Mouse (Mus musculus) erythroblast, adult 5-6 weeks (primary cell): Measurements from ENCODE around the gene Morf4l1. TPM values are rescaled to one million over a fixed set of nuclear protein-coding genes. Genes with fewer than 3 reads are reported as not detected.
"Not testable (repeated sequence)": the region's sequence is repeated elsewhere in the genome, so short reads cannot be mapped to it uniquely, and the experiment has no call there.

Experiments used
- ATAC-seq: replicated peaks from 2 replicates; pipeline ENCODE4 v1.8.0; 2016; ENCODE audit warnings: moderate number of reproducible peaks, mild to moderate bottlenecking, moderate TSS enrichment, inconsistent platforms; ENCODE audit not compliant: poor library complexity, low FRiP score, severe bottlenecking
- total RNA-seq, 2 experiments: library from RNA; stranded (forward) in 1 of 2; stranded (reverse) in 1 of 2; fragments of 150-400 nt in 1 of 2; fragments of 200-764, 138-1000 nt in 1 of 2; gene quantifications; 2 replicates each; pipeline versions ENCODE4 v1.2.3 to v1.2.4; 2015 to 2017; ENCODE audit warnings: low replicate concordance in 2 of 2

The Morf4l1 gene
- total RNA-seq, 2 experiments from 2014 or later, result 130 to 134 TPM

- no peak for ATAC-seq
These were observed 2.7 kb upstream of the Morf4l1 start for GRCm38 (mm10) chr9:90117234-90117633.

GRCm38 (mm10) chr9:90115308-90115700 is 730 bp upstream of the Morf4l1 start:
- no peak for ATAC-seq

- peak; percentile 91 for ATAC-seq
These were observed 665 bp downstream of the Morf4l1 start for GRCm38 (mm10) chr9:90113651-90114566.

GRCm38 (mm10) chr9:90113151-90113550 is 1.4 kb downstream of the Morf4l1 start:
- ATAC-seq, result peak; percentile 48

- ATAC-seq, result no peak
These were observed 5.2 kb downstream of the Morf4l1 start for GRCm38 (mm10) chr9:90109386-90109785.

GRCm38 (mm10) chr9:90108272-90108671 is 6.3 kb downstream of the Morf4l1 start:
- no peak for ATAC-seq

- no peak for ATAC-seq
These were observed 7.7 kb downstream of the Morf4l1 start for GRCm38 (mm10) chr9:90106915-90107314.

GRCm38 (mm10) chr9:90105462-90105861 is 9.1 kb downstream of the Morf4l1 start:
- ATAC-seq, result no peak

GRCm38 (mm10) chr9:90100760-90101159 is 13.8 kb downstream of the Morf4l1 start:
- peak; percentile 71 for ATAC-seq

- ATAC-seq, result no peak
These were observed 15.6 kb downstream of the Morf4l1 start for GRCm38 (mm10) chr9:90098934-90099333.

GRCm38 (mm10) chr9:90089339-90090104 is 25.1 kb downstream of the Morf4l1 start:
- ATAC-seq, result no peak

- ATAC-seq, result no peak
These were observed 26.6 kb downstream of the Morf4l1 start for GRCm38 (mm10) chr9:90087906-90088485.

- ATAC-seq, result no peak
These were observed 29.7 kb downstream of the Morf4l1 start for GRCm38 (mm10) chr9:90084766-90085468.

- no peak for ATAC-seq
These were observed 30.4 kb downstream of the Morf4l1 start for GRCm38 (mm10) chr9:90084152-90084551.

GRCm38 (mm10) chr9:90082992-90083391 is 31.6 kb downstream of the Morf4l1 start:
- ATAC-seq, result no peak

- not testable (repeated sequence) for ATAC-seq
These were observed 32.6 kb downstream of the Morf4l1 start for GRCm38 (mm10) chr9:90081961-90082360.

GRCm38 (mm10) chr9:90076849-90077461 is 37.6 kb downstream of the Morf4l1 start:
- peak; percentile 86 for ATAC-seq

- ATAC-seq, result no peak
These were observed 38.4 kb downstream of the Morf4l1 start for GRCm38 (mm10) chr9:90076131-90076530.

GRCm38 (mm10) chr9:90075336-90075735 is 39.2 kb downstream of the Morf4l1 start:
- ATAC-seq, result no peak
